Mouse (Mus musculus) hindbrain, embryonic 11.5 days (tissue): ENCODE data around the gene Iscu. TPM values are rescaled to one million over a fixed set of nuclear protein-coding genes. Genes with fewer than 3 reads are reported as not detected.

Experiments used
- polyA plus RNA-seq: library from polyadenylated mRNA; unstranded; fragments of >200 nt; fragmentation: Nextera tagmentation; extraction: Ambion mirVana; gene quantifications from 2 replicates; pipeline ENCODE4 v1.2.1, GENCODE M21; 2014

Gene Iscu
- polyA plus RNA-seq, 1 experiment from 2014 or later = 108 TPM

Other genes with a start within 250 kb of the Iscu start
- 1.1 and 3.1 TPM in 2 replicates for gene Cmklr1, start 122.3 kb upstream of the Iscu start, polyA plus RNA-seq
- not detected in 2 replicates for gene 1700069L16Rik, start 48.0 kb upstream of the Iscu start, polyA plus RNA-seq
- gene Ficd, start 36.9 kb upstream of the Iscu start, polyA plus RNA-seq = 3.3 and 3.8 TPM in 2 replicates
- gene Sart3, start 238 bp upstream of the Iscu start, polyA plus RNA-seq = 45.1 and 51.1 TPM in 2 replicates
- 18.8 and 21.3 TPM in 2 replicates for gene Tmem119, start 27.8 kb downstream of the Iscu start, polyA plus RNA-seq
- gene Selplg, start 59.9 kb downstream of the Iscu start, polyA plus RNA-seq = 0.96 and 1.0 TPM in 2 replicates
- gene Coro1c, start 136.0 kb downstream of the Iscu start, polyA plus RNA-seq = 192 and 230 TPM in 2 replicates
- 27.9 and 30.3 TPM in 2 replicates for gene Ssh1, start 221.1 kb downstream of the Iscu start, polyA plus RNA-seq
- not detected in 2 replicates for gene Dao, start 231.0 kb downstream of the Iscu start, polyA plus RNA-seq